Mouse (Mus musculus): ENCODE measurements around the gene Nedd9. TPM values are rescaled to one million over a fixed set of nuclear protein-coding genes. Genes with fewer than 3 reads are reported as not detected.

Nedd9 gene
- total RNA-seq, 1 experiment from 2014 or later = 12.2 TPM

GRCm38 (mm10) chr13:41500793-41501192 is 13.6 kb upstream of the Nedd9 start:
- peak in 1 of 2 experiments; percentile 60; a peak in 1 of 4 replicates for ATAC-seq (replicated peaks in 1 of 2; ENCODE audit: insufficient read depth in 1 of 2, low FRiP score in 2 of 2, low TSS enrichment in 1 of 2, low read depth in 1 of 2, poor library complexity in 2 of 2, severe bottlenecking in 2 of 2)

- no peak for ATAC-seq (replicated peaks in 1 of 2; ENCODE audit: insufficient read depth in 1 of 2, low FRiP score in 2 of 2, low TSS enrichment in 1 of 2, low read depth in 1 of 2, poor library complexity in 2 of 2, severe bottlenecking in 2 of 2)
These were observed 11.5 kb upstream of the Nedd9 start for GRCm38 (mm10) chr13:41498611-41499121.

GRCm38 (mm10) chr13:41494681-41495080 is 7.5 kb upstream of the Nedd9 start:
- no peak for ATAC-seq (replicated peaks in 1 of 2; ENCODE audit: insufficient read depth in 1 of 2, low FRiP score in 2 of 2, low TSS enrichment in 1 of 2, low read depth in 1 of 2, poor library complexity in 2 of 2, severe bottlenecking in 2 of 2)

- ATAC-seq (replicated peaks in 1 of 2; ENCODE audit: insufficient read depth in 1 of 2, low FRiP score in 2 of 2, low TSS enrichment in 1 of 2, low read depth in 1 of 2, poor library complexity in 2 of 2, severe bottlenecking in 2 of 2) = no peak
These were observed 5.0 kb upstream of the Nedd9 start for GRCm38 (mm10) chr13:41491981-41492702.

GRCm38 (mm10) chr13:41491522-41491921 is 4.4 kb upstream of the Nedd9 start:
- ATAC-seq (replicated peaks in 1 of 2; ENCODE audit: insufficient read depth in 1 of 2, low FRiP score in 2 of 2, low TSS enrichment in 1 of 2, low read depth in 1 of 2, poor library complexity in 2 of 2, severe bottlenecking in 2 of 2) = no peak

DNA sequence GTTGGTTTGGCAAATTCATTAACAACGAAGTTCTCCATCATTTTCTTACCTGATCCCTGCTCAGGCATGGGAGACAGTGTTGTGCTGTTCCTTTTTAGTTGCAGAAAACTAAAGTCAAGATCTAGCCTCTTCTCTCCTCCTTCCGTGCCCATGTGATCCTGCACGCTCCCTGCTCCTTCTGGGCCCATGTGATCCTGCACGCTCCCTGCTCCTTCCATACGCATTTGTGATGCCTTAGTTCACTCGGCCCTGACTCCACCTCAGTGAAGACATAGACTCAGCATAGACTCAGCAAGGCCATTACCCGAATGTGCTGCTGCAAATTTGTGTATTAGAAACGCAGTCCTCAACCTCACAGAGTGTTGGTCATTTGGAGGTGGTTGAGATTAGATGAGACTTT is 3.1 kb upstream of the Nedd9 start:
- no peak for ATAC-seq (replicated peaks in 1 of 2; ENCODE audit: insufficient read depth in 1 of 2, low FRiP score in 2 of 2, low TSS enrichment in 1 of 2, low read depth in 1 of 2, poor library complexity in 2 of 2, severe bottlenecking in 2 of 2)

DNA sequence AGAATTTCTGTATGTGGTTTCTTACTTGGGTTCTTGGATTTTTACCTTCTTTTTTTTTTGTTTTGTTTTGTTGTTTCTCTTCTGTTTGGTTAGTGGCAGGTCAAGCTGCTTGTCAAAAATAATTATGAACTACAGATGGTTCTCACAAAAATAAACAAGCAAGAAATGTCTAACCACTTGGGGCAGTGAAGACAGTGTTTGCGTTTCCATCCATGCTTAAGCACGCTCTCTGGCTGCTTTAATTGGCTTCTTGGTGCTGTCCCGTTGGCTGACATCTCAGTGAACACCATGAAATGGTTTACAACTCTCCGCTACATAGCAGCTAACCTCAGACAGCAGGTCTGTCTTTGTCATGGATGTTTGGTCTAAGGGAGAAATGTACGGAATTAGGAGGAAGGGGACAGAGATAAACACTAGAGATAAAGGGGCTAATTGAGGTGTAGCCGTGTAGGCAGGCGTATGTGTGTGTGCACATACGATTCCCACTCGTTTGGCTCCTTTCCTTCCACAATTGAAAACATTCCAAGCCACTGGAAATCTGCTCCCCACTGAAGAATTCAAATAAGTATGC is 2.6 kb upstream of the Nedd9 start:
- ATAC-seq (replicated peaks in 1 of 2; ENCODE audit: insufficient read depth in 1 of 2, low FRiP score in 2 of 2, low TSS enrichment in 1 of 2, low read depth in 1 of 2, poor library complexity in 2 of 2, severe bottlenecking in 2 of 2) = no peak

DNA sequence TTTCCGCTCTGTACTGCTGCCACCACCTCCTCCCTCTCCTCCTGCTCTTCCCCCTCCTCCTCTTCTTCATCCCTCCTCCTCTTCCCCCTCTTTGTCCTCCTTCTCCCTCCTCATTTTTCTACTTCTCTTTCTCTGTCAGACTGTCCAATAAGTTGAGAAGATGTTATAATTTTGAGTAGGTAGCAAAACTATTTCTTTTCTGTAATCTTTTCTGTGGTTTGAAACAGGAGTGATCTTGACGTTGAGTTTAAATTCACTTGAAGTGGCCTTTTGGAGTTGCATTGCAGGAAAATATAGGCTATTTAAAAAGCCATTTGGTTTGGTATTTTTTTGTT is 214 bp upstream of the Nedd9 start:
- no peak for ATAC-seq (replicated peaks in 1 of 2; ENCODE audit: insufficient read depth in 1 of 2, low FRiP score in 2 of 2, low TSS enrichment in 1 of 2, low read depth in 1 of 2, poor library complexity in 2 of 2, severe bottlenecking in 2 of 2)

GRCm38 (mm10) chr13:41483966-41484365 is 3.2 kb downstream of the Nedd9 start:
- 0 out of 4 replicates have a peak, but pooled peaks of 1 of the 2 experiments have one; percentile 14 for ATAC-seq (replicated peaks in 1 of 2; ENCODE audit: insufficient read depth in 1 of 2, low FRiP score in 2 of 2, low TSS enrichment in 1 of 2, low read depth in 1 of 2, poor library complexity in 2 of 2, severe bottlenecking in 2 of 2)

GRCm38 (mm10) chr13:41482408-41483011 is 4.7 kb downstream of the Nedd9 start:
- no peak for ATAC-seq (replicated peaks in 1 of 2; ENCODE audit: insufficient read depth in 1 of 2, low FRiP score in 2 of 2, low TSS enrichment in 1 of 2, low read depth in 1 of 2, poor library complexity in 2 of 2, severe bottlenecking in 2 of 2)

- no peak for ATAC-seq (replicated peaks in 1 of 2; ENCODE audit: insufficient read depth in 1 of 2, low FRiP score in 2 of 2, low TSS enrichment in 1 of 2, low read depth in 1 of 2, poor library complexity in 2 of 2, severe bottlenecking in 2 of 2)
These were observed 7.3 kb downstream of the Nedd9 start for GRCm38 (mm10) chr13:41479737-41480435.

DNA sequence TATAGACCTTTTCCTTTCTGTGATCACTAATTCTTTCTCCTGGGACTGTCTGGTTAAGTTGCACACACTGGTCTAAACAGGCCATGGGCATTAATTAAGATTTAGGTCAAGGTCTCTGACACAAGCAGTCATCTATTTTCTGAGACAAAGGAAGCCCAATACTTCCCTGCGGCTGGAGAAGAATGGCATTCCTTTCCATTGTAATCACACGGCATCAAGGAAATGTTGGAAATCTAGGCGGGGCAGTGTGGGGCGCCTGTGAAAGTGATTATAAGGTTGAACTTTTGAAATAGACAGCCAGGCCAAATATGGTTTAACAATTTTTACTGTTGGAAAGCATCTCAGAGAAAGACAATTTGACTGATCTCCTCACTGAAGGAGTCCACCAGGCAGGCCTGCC is 10.9 kb downstream of the Nedd9 start:
- ATAC-seq (replicated peaks in 1 of 2; ENCODE audit: insufficient read depth in 1 of 2, low FRiP score in 2 of 2, low TSS enrichment in 1 of 2, low read depth in 1 of 2, poor library complexity in 2 of 2, severe bottlenecking in 2 of 2) = no peak

DNA sequence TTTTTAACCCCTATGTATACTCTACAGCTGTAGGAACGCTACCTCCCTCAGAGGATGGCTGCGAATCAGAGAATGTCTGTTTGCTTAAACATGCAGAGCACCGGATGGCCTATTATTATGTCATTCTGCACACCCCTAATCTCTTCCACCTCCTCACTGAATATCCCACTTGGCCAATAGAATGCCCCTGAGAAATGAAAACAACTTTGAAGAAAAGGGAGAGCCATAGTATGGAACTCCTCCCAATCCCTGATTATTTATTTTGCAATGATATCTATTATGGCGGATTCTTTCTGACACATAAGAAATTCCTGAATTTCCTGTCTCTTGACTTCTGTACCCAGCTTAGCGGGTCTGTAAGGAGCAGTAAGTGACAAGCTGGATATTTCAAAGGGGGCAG is 12.8 kb downstream of the Nedd9 start:
- ATAC-seq (replicated peaks in 1 of 2; ENCODE audit: insufficient read depth in 1 of 2, low FRiP score in 2 of 2, low TSS enrichment in 1 of 2, low read depth in 1 of 2, poor library complexity in 2 of 2, severe bottlenecking in 2 of 2) = no peak

DNA sequence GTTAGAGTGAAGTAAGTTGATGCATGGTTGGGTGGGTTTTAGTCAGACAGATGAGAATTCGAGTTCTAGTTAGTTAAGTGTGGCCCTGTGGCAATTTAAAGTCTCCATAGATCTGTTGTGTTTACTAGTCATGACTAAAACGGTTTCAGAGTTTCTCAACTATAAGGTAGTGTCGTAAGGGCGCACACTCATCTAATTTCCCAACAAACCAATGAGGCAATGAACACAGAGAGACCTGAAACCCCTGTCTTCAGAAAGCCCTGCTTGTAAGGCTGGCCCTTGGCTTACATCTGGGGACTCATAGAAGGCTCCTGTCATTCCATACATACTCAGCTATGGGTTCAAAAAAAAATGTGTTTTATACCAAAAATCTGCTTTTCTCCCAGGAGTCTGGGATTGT is 13.7 kb downstream of the Nedd9 start:
- peak; percentile 12 to 72; a peak in 3 of 4 replicates for ATAC-seq (replicated peaks in 1 of 2; ENCODE audit: insufficient read depth in 1 of 2, low FRiP score in 2 of 2, low TSS enrichment in 1 of 2, low read depth in 1 of 2, poor library complexity in 2 of 2, severe bottlenecking in 2 of 2)

- ATAC-seq (replicated peaks in 1 of 2; ENCODE audit: insufficient read depth in 1 of 2, low FRiP score in 2 of 2, low TSS enrichment in 1 of 2, low read depth in 1 of 2, poor library complexity in 2 of 2, severe bottlenecking in 2 of 2) = no peak
These were observed 14.2 kb downstream of the Nedd9 start for GRCm38 (mm10) chr13:41472878-41473424.

- peak in 1 of 2 experiments; percentile 48; a peak in 1 of 4 replicates for ATAC-seq (replicated peaks in 1 of 2; ENCODE audit: insufficient read depth in 1 of 2, low FRiP score in 2 of 2, low TSS enrichment in 1 of 2, low read depth in 1 of 2, poor library complexity in 2 of 2, severe bottlenecking in 2 of 2)
These were observed 18.9 kb downstream of the Nedd9 start for GRCm38 (mm10) chr13:41468277-41468676.

DNA sequence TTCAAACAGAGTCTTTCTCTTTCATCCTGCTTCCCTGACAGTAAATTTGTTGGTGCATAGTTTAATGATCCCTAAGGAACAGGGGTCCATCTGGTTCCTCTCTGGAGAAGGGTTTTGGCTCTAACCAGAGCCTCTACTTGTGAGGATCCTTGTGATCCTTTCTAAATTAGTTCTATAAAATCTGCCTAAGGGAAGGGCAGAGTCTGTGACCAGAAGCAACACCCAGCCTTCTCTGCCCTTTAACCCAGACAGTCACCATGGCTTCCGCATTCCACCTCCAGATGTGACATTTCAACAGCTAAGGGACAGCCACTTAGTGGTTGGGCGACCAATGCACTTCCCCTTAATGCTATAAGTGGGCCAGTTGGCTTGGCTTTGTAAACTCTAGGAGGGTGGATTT is 20.1 kb downstream of the Nedd9 start:
- ATAC-seq (replicated peaks in 1 of 2; ENCODE audit: insufficient read depth in 1 of 2, low FRiP score in 2 of 2, low TSS enrichment in 1 of 2, low read depth in 1 of 2, poor library complexity in 2 of 2, severe bottlenecking in 2 of 2) = peak; percentile 80 to 91

GRCm38 (mm10) chr13:41466616-41467015 is 20.5 kb downstream of the Nedd9 start:
- peak in 1 of 2 experiments; percentile 49; a peak in 2 of 4 replicates for ATAC-seq (replicated peaks in 1 of 2; ENCODE audit: insufficient read depth in 1 of 2, low FRiP score in 2 of 2, low TSS enrichment in 1 of 2, low read depth in 1 of 2, poor library complexity in 2 of 2, severe bottlenecking in 2 of 2)
